Mouse (Mus musculus) urinary bladder, postnatal 25 days (tissue): ENCODE measurements at regions not wholly inside any gene's neighbourhood (a gene's known extent, or its start where the extent isn't known, plus 50 kb on each side); places are given as distances from the start of the nearest gene placed in this dataset.

Source experiments
- DNase-seq: peaks from one replicate; pipeline ENCODE4 v3.0.0; 2022; ENCODE audit warnings: low spot score

GRCm38 (mm10) chr1:165086131-165086530 is 74.4 kb downstream of the Tbx19 start:
- DNase-seq: no peak

GRCm38 (mm10) chr1:165084753-165085152 is 75.8 kb downstream of the Tbx19 start:
- DNase-seq: no peak

DNA sequence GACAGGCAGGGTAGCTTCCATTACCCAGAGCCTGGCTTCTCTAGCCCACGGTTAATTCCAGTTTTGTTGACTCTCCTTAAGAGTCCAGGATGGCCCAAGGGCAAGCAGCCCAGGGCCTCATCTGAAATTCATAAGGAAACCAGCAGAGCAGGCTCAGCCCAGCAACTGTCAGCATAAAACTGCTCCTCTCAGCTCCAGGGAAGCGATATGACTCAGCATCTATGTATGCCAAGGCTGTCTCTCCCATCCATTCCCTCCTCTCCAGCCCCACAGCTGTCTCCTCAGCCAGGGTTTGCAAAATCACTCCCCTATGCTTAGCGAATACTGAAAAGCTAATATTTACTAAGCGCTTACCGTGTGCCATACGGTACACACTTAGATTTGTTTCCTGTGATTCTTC is 76.4 kb downstream of the Tbx19 start:
- peak; percentile 18 for DNase-seq

DNA sequence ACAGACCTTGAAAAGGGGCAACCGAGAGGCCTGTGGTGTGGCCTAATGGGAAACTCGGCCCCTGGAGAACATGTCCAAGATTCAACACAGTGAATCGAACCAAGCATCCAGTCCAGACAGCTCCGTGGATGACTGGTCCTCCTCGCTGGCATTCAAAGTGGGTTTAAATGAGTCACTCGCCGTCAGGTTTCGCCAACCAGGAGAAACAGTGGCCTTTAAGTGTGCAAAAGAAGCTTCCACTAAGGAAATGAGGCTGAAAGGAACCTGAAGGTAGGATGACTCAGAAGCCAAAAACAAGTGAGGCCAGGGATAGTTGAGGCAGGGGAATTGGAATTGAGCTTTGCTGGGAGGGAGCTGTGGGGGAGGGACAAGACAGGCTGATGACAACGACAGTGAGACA is 80.2 kb downstream of the Tbx19 start:
- no peak for DNase-seq

DNA sequence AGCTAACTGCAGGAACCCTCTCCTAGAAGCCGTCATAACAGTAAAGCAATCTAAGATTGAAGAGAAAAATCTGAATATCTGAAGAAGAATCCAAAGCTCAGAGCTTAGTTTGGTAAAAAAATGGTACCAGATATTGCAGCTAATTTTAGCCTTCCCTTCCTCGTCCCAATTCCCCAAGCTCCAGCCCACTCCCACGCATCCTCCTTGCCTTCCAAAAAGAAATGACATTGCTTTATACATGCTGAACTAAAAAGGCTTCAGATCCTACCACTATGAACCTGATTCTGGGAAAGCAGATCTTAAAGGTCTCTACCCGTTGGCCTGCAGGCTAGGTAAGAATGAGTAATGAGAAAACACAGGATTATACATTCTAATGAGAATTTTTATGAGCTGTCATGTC is 83.3 kb downstream of the Tbx19 start:
- DNase-seq: no peak

- DNase-seq: no peak
These were observed 85.1 kb downstream of the Tbx19 start for GRCm38 (mm10) chr1:165075301-165076082.

DNA sequence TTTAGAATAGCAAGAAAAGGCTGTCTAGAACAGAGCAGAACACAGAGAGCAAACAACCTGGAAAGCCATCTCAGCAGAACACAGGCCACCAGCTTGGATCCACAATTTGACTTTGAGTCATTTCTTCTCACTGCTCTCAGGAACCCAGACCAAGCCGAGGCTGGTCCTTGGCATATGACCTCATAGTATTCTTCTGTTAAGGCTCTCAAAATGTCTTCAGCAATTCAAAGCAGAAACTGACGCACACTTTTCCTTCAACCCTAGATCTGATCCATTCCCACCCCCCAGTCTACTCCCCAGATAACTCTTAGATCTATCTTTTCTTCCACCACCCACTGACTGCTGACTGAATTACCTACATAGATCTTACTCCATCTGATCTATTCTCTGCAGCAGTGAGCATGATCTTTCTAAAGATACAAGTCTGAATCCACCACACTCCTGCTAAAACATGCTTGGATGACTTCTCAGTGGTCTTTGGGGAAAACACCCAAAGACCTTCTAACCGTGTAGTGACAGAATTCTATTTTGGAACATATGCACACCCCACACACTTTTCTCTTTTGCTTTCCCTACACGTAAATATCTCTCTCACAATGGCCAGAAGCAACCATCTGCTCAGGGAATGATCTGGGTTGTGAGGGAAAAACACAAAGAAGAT is 88.6 kb downstream of the Tbx19 start:
- DNase-seq: no peak

DNA sequence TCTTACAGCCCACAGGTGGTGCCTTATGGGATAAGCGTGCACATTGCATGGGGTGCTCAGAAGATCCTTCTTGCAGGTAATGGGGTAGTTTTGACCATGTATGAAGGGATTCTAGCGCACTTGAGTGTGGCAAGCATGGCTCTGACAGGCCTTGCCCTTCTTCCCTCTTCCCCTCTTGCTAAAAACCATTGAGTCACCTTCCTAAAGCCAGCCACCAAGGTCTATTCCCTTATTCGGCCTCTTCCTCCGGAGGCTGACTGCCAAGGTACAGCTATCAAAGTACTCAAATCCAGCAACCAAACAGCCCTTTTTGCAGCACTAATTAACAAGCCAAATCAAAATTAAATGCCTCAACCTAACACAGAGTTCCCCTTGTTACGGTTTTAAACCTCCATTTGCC is 95.6 kb downstream of the Tbx19 start:
- no peak for DNase-seq

- no peak for DNase-seq
These were observed 97.6 kb downstream of the Tbx19 start for GRCm38 (mm10) chr1:165062813-165063492.

GRCm38 (mm10) chr1:165061420-165061819 is 99.2 kb downstream of the Tbx19 start:
- no peak for DNase-seq

DNA sequence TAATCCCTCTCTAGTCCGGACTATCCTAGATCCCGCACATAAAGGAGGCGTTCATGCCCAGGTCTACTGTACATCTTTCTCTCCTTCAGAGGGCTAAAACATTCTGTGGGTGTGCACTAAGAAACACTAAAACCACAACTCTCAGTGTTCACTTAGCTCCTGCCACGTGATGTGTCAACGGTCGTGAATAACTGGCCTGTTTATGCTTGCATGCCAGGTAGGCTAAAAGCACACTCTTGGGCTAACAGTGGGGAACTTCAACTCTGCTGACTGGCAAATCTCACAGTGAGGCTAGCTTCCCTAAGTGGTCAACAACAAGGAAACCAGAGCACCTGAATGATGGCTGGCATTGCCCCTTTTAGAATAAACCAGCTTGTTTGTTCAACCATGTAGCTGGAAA is 106.3 kb downstream of the Tbx19 start:
- DNase-seq: no peak

GRCm38 (mm10) chr1:165051294-165051693 is 109.3 kb downstream of the Tbx19 start:
- DNase-seq: no peak

DNA sequence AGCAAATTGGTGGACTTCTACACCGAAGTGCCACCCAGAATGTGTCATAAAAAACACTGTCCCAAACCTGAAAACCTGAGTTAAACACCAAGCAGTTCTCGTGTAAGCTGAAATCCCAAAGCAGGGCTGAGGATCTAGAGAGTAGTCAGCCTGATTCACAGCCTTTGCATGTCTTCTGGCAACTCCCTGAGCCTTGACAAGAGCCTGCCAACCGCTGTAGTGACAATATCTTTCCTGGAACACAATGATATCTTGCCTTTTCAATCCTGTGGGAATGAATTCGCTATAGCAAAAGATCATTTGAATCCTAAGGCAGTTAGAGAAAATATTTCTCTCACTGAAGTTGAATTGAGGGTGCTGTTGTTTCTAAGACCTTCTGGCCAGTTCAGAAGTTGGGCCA is 110.4 kb downstream of the Tbx19 start:
- DNase-seq: no peak

- peak; percentile 31 for DNase-seq
These were observed 111.3 kb upstream of the Xcl1 start for GRCm38 (mm10) chr1:165046637-165047036.

GRCm38 (mm10) chr1:165046056-165046455 is 110.7 kb upstream of the Xcl1 start:
- peak; percentile 14 for DNase-seq

- DNase-seq: no peak
These were observed 108.0 kb upstream of the Xcl1 start for GRCm38 (mm10) chr1:165043361-165043760.

DNA sequence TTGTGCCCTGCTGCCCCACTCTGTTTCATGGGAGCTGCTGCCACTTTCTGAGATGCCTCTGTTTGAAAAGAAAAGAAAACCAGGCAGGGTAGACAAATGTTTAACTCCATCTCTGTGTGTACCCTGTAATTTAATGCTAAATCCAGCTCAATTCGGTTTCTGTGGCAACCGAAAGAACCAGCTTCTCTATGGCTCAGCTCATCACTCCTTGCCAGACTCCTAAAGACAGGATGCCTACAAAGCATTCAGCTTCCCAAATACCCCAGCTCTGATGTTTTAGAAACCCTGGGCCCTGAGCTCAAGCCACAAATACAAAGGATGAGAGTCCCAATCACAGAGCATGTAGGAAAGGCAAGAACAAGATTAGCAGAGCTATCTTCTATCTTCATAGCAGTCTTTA is 106.8 kb upstream of the Xcl1 start:
- DNase-seq: no peak

DNA sequence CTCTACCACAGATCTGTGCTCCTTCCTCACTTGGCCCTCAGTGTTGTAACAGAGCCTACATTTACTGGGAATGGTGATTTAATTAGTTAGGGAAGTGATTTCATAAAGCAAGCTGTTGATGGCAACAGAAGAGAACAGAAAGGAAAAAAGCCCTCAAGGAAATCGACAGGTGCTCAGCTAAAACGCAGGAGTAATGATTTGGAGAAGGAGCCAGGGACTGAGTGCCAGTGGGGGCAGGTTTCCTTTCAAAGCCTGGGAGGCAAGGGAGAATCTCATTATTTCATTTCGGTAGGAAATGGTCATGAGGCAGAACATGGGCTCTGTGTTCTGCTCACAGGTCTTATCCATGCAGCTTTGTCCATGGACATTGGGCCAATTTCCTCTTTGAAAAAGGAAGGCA is 101.3 kb upstream of the Xcl1 start:
- no peak for DNase-seq

DNA sequence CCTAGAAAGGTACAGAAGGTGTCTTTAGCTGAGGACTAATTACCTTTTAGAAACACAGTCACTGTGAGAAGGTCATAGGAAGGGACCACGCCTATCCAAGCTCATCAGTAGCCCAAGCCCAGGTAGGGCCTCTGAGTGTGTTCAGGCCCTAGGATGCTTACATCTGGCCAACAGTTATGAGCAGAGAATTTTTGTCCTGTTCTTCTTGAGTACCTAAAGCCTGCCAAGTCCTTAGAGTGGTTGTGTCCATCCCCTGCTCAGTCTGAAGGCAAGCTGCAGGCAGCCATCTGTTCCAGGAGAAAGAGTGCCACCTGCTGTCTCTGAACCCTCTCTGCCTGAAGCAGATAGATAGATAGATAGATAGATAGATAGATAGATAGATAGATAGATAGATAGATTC is 100.3 kb upstream of the Xcl1 start:
- DNase-seq: no peak

DNA sequence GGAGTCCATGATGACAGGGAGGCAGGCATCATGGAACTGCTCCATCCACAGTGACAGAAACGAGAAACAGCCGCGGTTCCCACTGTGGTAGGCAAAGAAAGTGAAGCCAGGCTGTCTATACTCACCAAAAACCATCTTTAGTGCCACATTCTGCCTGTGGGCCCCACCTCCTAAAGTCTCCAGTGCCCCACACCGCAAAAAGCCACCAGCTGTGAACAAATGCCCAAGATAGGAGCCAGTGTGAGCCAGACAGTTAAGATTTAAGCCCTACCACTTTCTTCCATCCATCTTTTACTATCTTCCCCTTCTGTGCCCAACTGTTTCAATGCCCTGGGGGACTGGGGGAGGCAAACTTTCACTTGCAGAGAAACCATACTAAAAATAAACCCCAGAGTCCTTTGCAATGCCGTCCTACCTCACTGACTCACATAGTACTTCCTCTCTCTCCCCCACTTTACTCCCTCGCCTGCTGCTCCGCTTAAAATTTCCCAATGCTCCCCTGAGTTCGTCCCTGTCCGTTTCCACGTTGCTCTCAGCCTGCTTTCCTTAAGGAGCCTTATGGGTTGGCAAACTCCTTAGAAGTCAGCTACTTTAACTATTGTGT is 85.7 kb upstream of the Xcl1 start:
- DNase-seq: no peak

- DNase-seq: no peak
These were observed 83.5 kb upstream of the Xcl1 start for GRCm38 (mm10) chr1:165018692-165019309.

DNA sequence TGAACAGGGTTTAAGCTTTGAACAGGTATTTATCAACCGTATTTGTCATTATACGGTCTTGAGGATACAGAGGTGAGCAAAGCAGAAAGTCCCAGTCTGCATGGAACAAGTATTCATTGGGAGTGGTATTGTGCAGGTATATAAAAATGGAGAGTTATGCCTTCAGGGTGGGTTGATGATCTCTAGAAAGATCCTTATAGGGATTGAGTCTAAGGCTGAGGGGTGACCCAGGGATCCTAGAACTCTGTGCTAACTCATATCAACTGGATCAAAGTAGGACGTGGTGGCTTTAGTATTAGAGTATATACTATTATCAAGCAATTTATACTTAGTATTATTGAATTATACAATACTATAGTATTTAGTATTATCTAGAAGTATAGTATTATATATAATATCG is 82.9 kb upstream of the Xcl1 start:
- DNase-seq: no peak
